Mouse (Mus musculus): Measurements from ENCODE around the gene 1700028J19Rik. TPM values are rescaled to one million over a fixed set of nuclear protein-coding genes. Genes with fewer than 3 reads are reported as not detected.

Gene 1700028J19Rik
- polyA plus RNA-seq, 1 experiment from 2014 or later, result 2.4 TPM

GRCm38 (mm10) chr7:44275546-44275945 is 29.1 kb upstream of the 1700028J19Rik start:
- Histone ChIP-seq H3K4me2 (ENCODE audit: low read length) (no peak overlapping the region), H3K4me3 (ENCODE audit: low read depth, low read length) (no peak overlapping the region), H3K27me3 (replicated peaks; ENCODE audit: control insufficient read depth, insufficient read depth, low read length) (no peaks in the 10 kb centered on the region), H3K9ac (ENCODE audit: low read length) (no peak overlapping the region), H3K4me1 (ENCODE audit: control insufficient read depth, insufficient read depth, low read length) (no peaks in the 10 kb centered on the region), H3K27ac (ENCODE audit: low read depth, low read length) (no peak overlapping the region), H3K9me3 (replicated peaks; ENCODE audit: control insufficient read depth, low read length) (no peaks in the 10 kb centered on the region), H3K36me3 (ENCODE audit: control insufficient read depth, insufficient read depth, low read length) (no peaks in the 10 kb centered on the region)
- 81% methylated on average over 3 of the region's 3 CpGs for WGBS
- no peak for ATAC-seq
- no peak for DNase-seq (ENCODE audit: low spot score)

GRCm38 (mm10) chr7:44274096-44274495 is 27.6 kb upstream of the 1700028J19Rik start:
- Histone ChIP-seq H3K27me3 (replicated peaks; ENCODE audit: control insufficient read depth, insufficient read depth, low read length) (no peaks in the 10 kb centered on the region), H3K36me3 (ENCODE audit: control insufficient read depth, insufficient read depth, low read length) (no peaks in the 10 kb centered on the region), H3K9me3 (replicated peaks; ENCODE audit: control insufficient read depth, low read length) (no peaks in the 10 kb centered on the region), H3K4me3 (ENCODE audit: low read depth, low read length) (no peak overlapping the region), H3K27ac (ENCODE audit: low read depth, low read length) (no peak overlapping the region), H3K4me2 (ENCODE audit: low read length) (no peak overlapping the region), H3K4me1 (ENCODE audit: control insufficient read depth, insufficient read depth, low read length) (no peaks in the 10 kb centered on the region), H3K9ac (ENCODE audit: low read length) (no peak overlapping the region)
- no peak for ATAC-seq
- WGBS, result 44% methylated on average over 11 of the region's 11 CpGs
- no peak for DNase-seq (ENCODE audit: low spot score)

GRCm38 (mm10) chr7:44273446-44273845 is 27.0 kb upstream of the 1700028J19Rik start:
- DNase-seq (ENCODE audit: low spot score) (no peak), ATAC-seq (no peak)
- no peaks in the 10 kb centered on the region for H3K9me3 ChIP-seq (replicated peaks; ENCODE audit: control insufficient read depth, low read length)
- no peak overlapping the region for H3K9ac ChIP-seq (ENCODE audit: low read length)
- no peak overlapping the region for H3K4me3 ChIP-seq (ENCODE audit: low read depth, low read length)
- WGBS, result 64% methylated on average over 7 of the region's 7 CpGs
- H3K27me3 ChIP-seq (replicated peaks; ENCODE audit: control insufficient read depth, insufficient read depth, low read length), result no peaks in the 10 kb centered on the region
- H3K36me3 ChIP-seq (ENCODE audit: control insufficient read depth, insufficient read depth, low read length), result no peaks in the 10 kb centered on the region
- no peaks in the 10 kb centered on the region for H3K4me1 ChIP-seq (ENCODE audit: control insufficient read depth, insufficient read depth, low read length)
- H3K27ac ChIP-seq (ENCODE audit: low read depth, low read length), result no peak overlapping the region
- H3K4me2 ChIP-seq (ENCODE audit: low read length), result no peak overlapping the region

GRCm38 (mm10) chr7:44272546-44272945 is 26.1 kb upstream of the 1700028J19Rik start:
- H3K9ac ChIP-seq (ENCODE audit: low read length), result no peak overlapping the region
- H3K9me3 ChIP-seq (replicated peaks; ENCODE audit: control insufficient read depth, low read length), result no peaks in the 10 kb centered on the region
- no peak overlapping the region for H3K4me2 ChIP-seq (ENCODE audit: low read length)
- no peak for ATAC-seq
- H3K4me1 ChIP-seq (ENCODE audit: control insufficient read depth, insufficient read depth, low read length), result no peaks in the 10 kb centered on the region
- DNase-seq (ENCODE audit: low spot score), result no peak
- WGBS, result 86% methylated on average over 7 of the region's 7 CpGs
- H3K27me3 ChIP-seq (replicated peaks; ENCODE audit: control insufficient read depth, insufficient read depth, low read length), result no peaks in the 10 kb centered on the region
- H3K27ac ChIP-seq (ENCODE audit: low read depth, low read length), result no peak overlapping the region
- no peak overlapping the region for H3K4me3 ChIP-seq (ENCODE audit: low read depth, low read length)
- no peaks in the 10 kb centered on the region for H3K36me3 ChIP-seq (ENCODE audit: control insufficient read depth, insufficient read depth, low read length)

- no peak overlapping the region for H3K27ac ChIP-seq (ENCODE audit: low read depth, low read length)
- no peaks in the 10 kb centered on the region for H3K36me3 ChIP-seq (ENCODE audit: control insufficient read depth, insufficient read depth, low read length)
- no peaks in the 10 kb centered on the region for H3K27me3 ChIP-seq (replicated peaks; ENCODE audit: control insufficient read depth, insufficient read depth, low read length)
- no peaks in the 10 kb centered on the region for H3K9me3 ChIP-seq (replicated peaks; ENCODE audit: control insufficient read depth, low read length)
- no peak overlapping the region for H3K4me2 ChIP-seq (ENCODE audit: low read length)
- H3K4me3 ChIP-seq (ENCODE audit: low read depth, low read length), result no peak overlapping the region
- no peaks in the 10 kb centered on the region for H3K4me1 ChIP-seq (ENCODE audit: control insufficient read depth, insufficient read depth, low read length)
- H3K9ac ChIP-seq (ENCODE audit: low read length), result no peak overlapping the region
- ATAC-seq (no peak), DNase-seq (ENCODE audit: low spot score) (peak; percentile 46)
- WGBS, result 80% methylated on average over 2 of the region's 2 CpGs
Measured at GRCm38 (mm10) chr7:44271309-44271708, 24.8 kb upstream of the 1700028J19Rik start.

- Histone ChIP-seq H3K9me3 (replicated peaks; ENCODE audit: control insufficient read depth, low read length) (no peaks in the 10 kb centered on the region), H3K36me3 (ENCODE audit: control insufficient read depth, insufficient read depth, low read length) (no peaks in the 10 kb centered on the region), H3K4me1 (ENCODE audit: control insufficient read depth, insufficient read depth, low read length) (no peaks in the 10 kb centered on the region), H3K27me3 (replicated peaks; ENCODE audit: control insufficient read depth, insufficient read depth, low read length) (no peaks in the 10 kb centered on the region), H3K4me2 (ENCODE audit: low read length) (no peak overlapping the region), H3K27ac (ENCODE audit: low read depth, low read length) (no peak overlapping the region), H3K4me3 (ENCODE audit: low read depth, low read length) (no peak overlapping the region), H3K9ac (ENCODE audit: low read length) (no peak overlapping the region)
- ATAC-seq, result no peak
- no peak for DNase-seq (ENCODE audit: low spot score)
- 91% methylated on average over 2 of the region's 2 CpGs for WGBS
Measured at GRCm38 (mm10) chr7:44269397-44269796, 22.9 kb upstream of the 1700028J19Rik start.

GRCm38 (mm10) chr7:44268117-44268516 is 21.6 kb upstream of the 1700028J19Rik start:
- no peaks in the 10 kb centered on the region for H3K27me3 ChIP-seq (replicated peaks; ENCODE audit: control insufficient read depth, insufficient read depth, low read length)
- H3K9ac ChIP-seq (ENCODE audit: low read length), result no peak overlapping the region
- H3K9me3 ChIP-seq (replicated peaks; ENCODE audit: control insufficient read depth, low read length), result no peaks in the 10 kb centered on the region
- no peak overlapping the region for H3K27ac ChIP-seq (ENCODE audit: low read depth, low read length)
- WGBS, result 83% methylated on average over 11 of the region's 11 CpGs
- H3K4me1 ChIP-seq (ENCODE audit: control insufficient read depth, insufficient read depth, low read length), result no peaks in the 10 kb centered on the region
- no peaks in the 10 kb centered on the region for H3K36me3 ChIP-seq (ENCODE audit: control insufficient read depth, insufficient read depth, low read length)
- H3K4me3 ChIP-seq (ENCODE audit: low read depth, low read length), result no peak overlapping the region
- no peak overlapping the region for H3K4me2 ChIP-seq (ENCODE audit: low read length)
- ATAC-seq, result no peak
- DNase-seq (ENCODE audit: low spot score), result no peak

GRCm38 (mm10) chr7:44262791-44263643 is 16.5 kb upstream of the 1700028J19Rik start:
- Histone ChIP-seq H3K9me3 (replicated peaks; ENCODE audit: control insufficient read depth, low read length) (no peaks in the 10 kb centered on the region), H3K27ac (ENCODE audit: low read depth, low read length) (no peak overlapping the region), H3K4me1 (ENCODE audit: control insufficient read depth, insufficient read depth, low read length) (no peaks in the 10 kb centered on the region), H3K9ac (ENCODE audit: low read length) (peak overlapping the region; percentile 42; the same call in 1 of the 2 replicates), H3K36me3 (ENCODE audit: control insufficient read depth, insufficient read depth, low read length) (no peaks in the 10 kb centered on the region), H3K27me3 (replicated peaks; ENCODE audit: control insufficient read depth, insufficient read depth, low read length) (no peaks in the 10 kb centered on the region), H3K4me2 (ENCODE audit: low read length) (peak overlapping the region; percentile 46), H3K4me3 (ENCODE audit: low read depth, low read length) (peak overlapping the region; percentile 21)
- 2% methylated on average over 34 of the region's 34 CpGs for WGBS
- DNase-seq (ENCODE audit: low spot score) (peak; percentile 98), ATAC-seq (peak; percentile 83)

GRCm38 (mm10) chr7:44261147-44261546 is 14.7 kb upstream of the 1700028J19Rik start, which contains the start of gene Gm15517:
TSS of gene Gm15517 (plus strand) at chr7:44261447.
- Histone ChIP-seq H3K9ac (ENCODE audit: low read length) (no peak within 1 kb of the TSS), H3K4me3 (ENCODE audit: low read depth, low read length) (no peak within 1 kb of the TSS), H3K27ac (ENCODE audit: low read depth, low read length) (no peak within 1 kb of the TSS), H3K9me3 (replicated peaks; ENCODE audit: control insufficient read depth, low read length) (no peaks in the 10 kb centered on the region), H3K4me2 (ENCODE audit: low read length) (no peak within 1 kb of the TSS), H3K36me3 (ENCODE audit: control insufficient read depth, insufficient read depth, low read length) (0 out of 2 replicates have a peak, but pooled peaks cover 2% of the 10 kb centered on the region), H3K27me3 (replicated peaks; ENCODE audit: control insufficient read depth, insufficient read depth, low read length) (no peaks in the 10 kb centered on the region), H3K4me1 (ENCODE audit: control insufficient read depth, insufficient read depth, low read length) (no peaks in the 10 kb centered on the region)
- ATAC-seq (no peak), DNase-seq (ENCODE audit: low spot score) (no peak)
- 62% methylated on average over 5 of the region's 5 CpGs for WGBS
